Mouse (Mus musculus) heart, postnatal 0 days (tissue): Measurements from ENCODE around the gene Cd40. TPM values are rescaled to one million over a fixed set of nuclear protein-coding genes. Genes with fewer than 3 reads are reported as not detected.

Experiments used
- ATAC-seq: fragments of 200-750 bp; cut with Nextera tagmentation; 2 replicates; pipeline ENCODE4 v1.8.0; 2017; ENCODE audit warnings: low read depth, moderate number of reproducible peaks, moderate library complexity; ENCODE audit not compliant: insufficient read depth
- DNase-seq: peaks from one replicate; pipeline ENCODE4 v3.0.0-alpha.2; 2016; ENCODE audit warnings: low spot score
- H3K27ac ChIP-seq: fragments of 300-500 bp; sonication (generic); 2 replicates; pipeline ENCODE4 v1.5.1; 2014; ENCODE audit warnings: low read depth, mild to moderate bottlenecking
- H3K27me3 ChIP-seq: fragments of 300-500 bp; sonication (generic); 2 replicates; pipeline ENCODE4 v1.6.1; 2014; ENCODE audit warnings: low read length, mixed read lengths; ENCODE audit not compliant: control insufficient read depth, insufficient read depth
- H3K36me3 ChIP-seq: fragments of 300-500 bp; sonication (generic); replicated peaks from 2 replicates; pipeline ENCODE4 v1.6.1; 2014; ENCODE audit warnings: low read length, mixed read lengths; ENCODE audit not compliant: control insufficient read depth, insufficient read depth
- H3K4me1 ChIP-seq: fragments of 300-500 bp; sonication (generic); 2 replicates; pipeline ENCODE4 v1.6.1; 2014; ENCODE audit warnings: antibody characterized with exemption; ENCODE audit not compliant: control insufficient read depth, insufficient read depth
- H3K4me2 ChIP-seq: fragments of 300-500 bp; sonication (generic); 2 replicates; pipeline ENCODE4 v1.6.1; 2014; ENCODE audit warnings: low read depth, mild to moderate bottlenecking, low read length, moderate library complexity
- H3K4me3 ChIP-seq: fragments of 300-500 bp; sonication (generic); 2 replicates; pipeline ENCODE4 v1.5.1; 2014; ENCODE audit warnings: low read depth, low read length
- H3K9ac ChIP-seq: fragments of 300-500 bp; sonication (generic); replicated peaks from 2 replicates; pipeline ENCODE4 v1.6.1; 2014; ENCODE audit warnings: low read depth, low read length, mixed read lengths
- H3K9me3 ChIP-seq: fragments of 300-500 bp; sonication (generic); replicated peaks from 2 replicates; pipeline ENCODE4 v1.6.1; 2016; ENCODE audit warnings: low read length; ENCODE audit not compliant: control insufficient read depth
- CTCF ChIP-seq: IDR thresholded peaks from 2 replicates; pipeline ENCODE4 v1.5.1; 2016; ENCODE audit warnings: antibody characterized with exemption, control low read depth, low read depth
- EP300 ChIP-seq: IDR thresholded peaks from 2 replicates; pipeline ENCODE4 v1.6.1; 2016; ENCODE audit warnings: antibody characterized with exemption, low read depth
- WGBS: fragments of 180-500 bp; shearing (Covaris S2); extraction: QIAGEN DNeasy Blood & Tissue Kit; methylation state at CpG from one replicate; pipeline ENCODE4 v1.1.7; 2014; 5-methylcytosine and 5-hydroxymethylcytosine counted together
- polyA plus RNA-seq: library from polyadenylated mRNA; unstranded; fragments of >200 nt; fragmentation: Nextera tagmentation; extraction: Ambion mirVana; gene quantifications from 2 replicates; pipeline ENCODE4 v1.2.1, GENCODE M21; 2015
- total RNA-seq: library from RNA; depleted of rRNA; stranded (reverse); fragments of >200 nt; gene quantifications from 2 replicates; pipeline ENCODE4 v1.2.3, GENCODE M21; 2014; ENCODE audit warnings: low replicate concordance; rRNA removed

The Cd40 gene
- total and polyA plus RNA-seq, 2 experiments from 2014 or later, result 6.7 to 12.9 TPM

- H3K36me3 ChIP-seq, result no peaks in the 10 kb centered on the region
- H3K27me3 ChIP-seq, result peaks cover 66% of the 10 kb centered on the region
- no peak overlapping the region for H3K4me2 ChIP-seq
- DNase-seq (no peak), ATAC-seq (no peak)
- TF ChIP-seq EP300, result no peak
- TF ChIP-seq CTCF, result no peak
- H3K9ac ChIP-seq, result no peak overlapping the region
- H3K27ac ChIP-seq, result no peak overlapping the region
- H3K9me3 ChIP-seq, result no peaks in the 10 kb centered on the region
- 23% methylated on average over 10 of the region's 10 CpGs for WGBS
- no peak overlapping the region for H3K4me3 ChIP-seq
- no peaks in the 10 kb centered on the region for H3K4me1 ChIP-seq
These were observed 65.9 kb downstream of the Cd40 start for GRCm38 (mm10) chr2:165121206-165121840.

Other genes with a start within 250 kb of the Cd40 start
- gene Zswim1, start 232.9 kb upstream of the Cd40 start, total RNA-seq, result 5.4 TPM in 2 replicates
- 7.0 and 7.4 TPM in 2 replicates for gene Zswim1, start 232.9 kb upstream of the Cd40 start, polyA plus RNA-seq
- not detected in 2 replicates for gene Spata25, start 227.1 kb upstream of the Cd40 start, total RNA-seq
- not detected in 2 replicates for gene Spata25, start 227.1 kb upstream of the Cd40 start, polyA plus RNA-seq
- gene Ctsa, start 222.8 kb upstream of the Cd40 start, total RNA-seq, result 259 and 263 TPM in 2 replicates
- gene Ctsa, start 222.8 kb upstream of the Cd40 start, polyA plus RNA-seq, result 133 and 134 TPM in 2 replicates
- gene Neurl2, start 222.2 kb upstream of the Cd40 start, total RNA-seq, result 57.1 and 103 TPM in 2 replicates
- 68.4 and 76.5 TPM in 2 replicates for gene Neurl2, start 222.2 kb upstream of the Cd40 start, polyA plus RNA-seq
- gene Pltp, start 197.9 kb upstream of the Cd40 start, total RNA-seq, result 7.7 and 10.4 TPM in 2 replicates
- 8.3 and 8.6 TPM in 2 replicates for gene Pltp, start 197.9 kb upstream of the Cd40 start, polyA plus RNA-seq
- gene Pcif1, start 176.3 kb upstream of the Cd40 start, total RNA-seq, result 51.8 and 63.6 TPM in 2 replicates
- 50.6 and 54.2 TPM in 2 replicates for gene Pcif1, start 176.3 kb upstream of the Cd40 start, polyA plus RNA-seq
- gene Zfp335, start 143.9 kb upstream of the Cd40 start, total RNA-seq, result 18.0 and 19.6 TPM in 2 replicates
- gene Zfp335, start 143.9 kb upstream of the Cd40 start, polyA plus RNA-seq, result 3.7 TPM in 2 replicates
- 0.08 and 2.1 TPM in 2 replicates for gene Mmp9, start 114.8 kb upstream of the Cd40 start, total RNA-seq
- gene Mmp9, start 114.8 kb upstream of the Cd40 start, polyA plus RNA-seq, result 0.32 and 0.64 TPM in 2 replicates
- 0.50 and 3.5 TPM in 2 replicates for gene Slc12a5, start 94.8 kb upstream of the Cd40 start, total RNA-seq
- gene Slc12a5, start 94.8 kb upstream of the Cd40 start, polyA plus RNA-seq, result 0.31 and 0.48 TPM in 2 replicates
- 20.0 and 30.7 TPM in 2 replicates for gene Ncoa5, start 20.8 kb upstream of the Cd40 start, total RNA-seq
- gene Ncoa5, start 20.8 kb upstream of the Cd40 start, polyA plus RNA-seq, result 20.6 and 20.8 TPM in 2 replicates
- not detected in 2 replicates for gene 1700025C18Rik, start 35.1 kb downstream of the Cd40 start, total RNA-seq
- not detected in 2 replicates for gene 1700025C18Rik, start 35.1 kb downstream of the Cd40 start, polyA plus RNA-seq
- 0.04 and 0.19 TPM in 2 replicates for gene Cdh22, start 179.2 kb downstream of the Cd40 start, total RNA-seq
- 0.05 and 0.08 TPM in 2 replicates for gene Cdh22, start 179.2 kb downstream of the Cd40 start, polyA plus RNA-seq
- 39.4 and 73.8 TPM in 2 replicates for gene Slc35c2, start 232.2 kb downstream of the Cd40 start, total RNA-seq
- gene Slc35c2, start 232.2 kb downstream of the Cd40 start, polyA plus RNA-seq, result 32.6 and 33.7 TPM in 2 replicates